Mouse (Mus musculus): ENCODE data around the gene Rps6ka5. TPM values are rescaled to one million over a fixed set of nuclear protein-coding genes. Genes with fewer than 3 reads are reported as not detected.

The Rps6ka5 gene
- total RNA-seq, 2 experiments from 2014 or later = 15.1 to 19.0 TPM

GRCm38 (mm10) chr12:100594700-100595099 is 132.1 kb downstream of the Rps6ka5 start:
- DNase-seq = no peak

- no peak for DNase-seq
Observed at GRCm38 (mm10) chr12:100586601-100587000, 140.2 kb downstream of the Rps6ka5 start.

GRCm38 (mm10) chr12:100579221-100579620 is 147.6 kb downstream of the Rps6ka5 start:
- no peak for DNase-seq

GRCm38 (mm10) chr12:100578291-100578690 is 148.5 kb downstream of the Rps6ka5 start:
- DNase-seq = peak; percentile 56

DNA sequence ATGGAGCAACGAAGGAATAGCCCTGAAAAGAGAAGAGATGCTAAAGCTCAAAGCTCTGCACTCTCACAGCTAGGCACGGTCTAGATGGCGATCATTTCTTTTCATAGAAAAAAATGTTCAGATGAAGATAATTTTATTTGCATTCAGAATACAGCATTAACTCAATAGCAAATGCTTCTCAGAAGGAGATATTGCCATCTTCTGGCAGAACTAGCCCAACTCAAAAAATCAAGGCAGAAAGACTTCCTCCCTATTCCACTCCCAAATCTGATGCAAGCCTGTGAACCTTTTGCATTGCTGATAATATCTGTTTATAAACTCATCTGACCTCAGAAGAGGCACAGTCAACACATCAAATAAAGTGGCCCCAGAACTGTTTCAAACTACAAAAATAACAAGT is 151.0 kb downstream of the Rps6ka5 start:
- no peak for DNase-seq

DNA sequence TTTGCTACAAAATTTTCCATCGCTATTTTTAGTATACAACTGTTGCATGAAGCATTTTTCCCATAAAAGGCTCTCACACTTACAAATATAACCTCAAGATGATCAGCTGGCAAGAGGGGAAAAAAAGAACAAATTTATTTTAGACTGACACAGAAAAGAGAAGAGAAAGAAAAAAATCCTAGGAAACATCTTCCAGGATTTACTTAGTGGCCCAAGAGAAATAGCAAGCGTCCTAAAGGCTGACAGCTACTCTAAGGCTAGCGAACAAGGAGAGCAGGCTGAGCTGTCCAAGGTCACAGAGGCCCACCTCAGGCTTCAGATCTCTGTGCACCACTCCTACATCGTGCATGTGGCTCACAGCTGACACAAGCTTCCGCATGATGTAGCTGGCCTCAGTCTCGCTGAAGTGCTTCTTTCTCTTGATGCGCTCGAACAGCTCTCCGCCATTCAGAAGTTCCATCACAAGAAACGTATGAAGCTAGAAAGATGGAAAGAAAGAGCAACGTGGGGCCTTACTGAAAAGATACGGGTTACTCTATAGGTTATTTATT is 156.2 kb downstream of the Rps6ka5 start:
- no peak for DNase-seq

- DNase-seq = no peak
Observed at GRCm38 (mm10) chr12:100568831-100569230, 158.0 kb downstream of the Rps6ka5 start.

- DNase-seq = no peak
Observed at GRCm38 (mm10) chr12:100568105-100568504, 158.7 kb downstream of the Rps6ka5 start.

GRCm38 (mm10) chr12:100567627-100568026 is 159.2 kb downstream of the Rps6ka5 start:
- DNase-seq = no peak

- DNase-seq = no peak
Observed at GRCm38 (mm10) chr12:100553675-100554074, 173.1 kb downstream of the Rps6ka5 start.

DNA sequence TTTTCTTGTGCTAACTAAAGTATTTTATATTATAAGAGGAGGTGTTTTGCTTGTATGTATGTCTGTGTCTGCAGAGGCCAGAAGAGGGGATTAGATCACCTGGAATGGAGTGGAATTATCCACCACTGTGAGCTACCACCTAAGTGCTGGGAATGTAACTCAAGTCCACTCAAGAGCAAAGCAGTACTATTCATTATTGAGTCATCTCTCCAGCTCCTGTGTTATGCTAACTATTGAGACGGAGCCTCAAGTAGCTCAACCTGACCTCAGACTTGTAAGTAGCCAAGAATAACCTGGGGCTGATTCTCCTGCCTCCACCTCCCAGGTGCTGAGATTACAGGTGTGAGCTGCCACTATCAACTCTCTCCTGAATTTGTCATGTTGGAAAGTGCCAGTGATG is 174.8 kb downstream of the Rps6ka5 start:
- no peak for DNase-seq

DNA sequence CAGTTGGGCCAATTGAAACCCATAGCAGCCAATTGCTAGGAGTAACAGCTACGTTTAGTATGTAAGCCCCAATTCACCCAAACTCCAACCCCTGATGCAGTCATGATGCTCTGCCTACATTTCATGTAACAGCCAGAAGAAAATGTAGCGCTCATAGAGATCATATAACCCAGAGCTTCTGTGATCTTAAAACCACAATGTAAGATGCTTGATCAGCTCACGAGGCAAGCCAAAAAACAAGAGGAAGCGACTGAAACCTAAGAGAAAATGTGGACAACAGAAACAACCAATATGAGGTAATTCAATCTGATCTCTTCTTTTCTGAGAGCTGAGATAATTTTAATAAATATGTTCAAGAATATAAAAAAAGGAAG is 182.6 kb downstream of the Rps6ka5 start:
- no peak for DNase-seq

GRCm38 (mm10) chr12:100543437-100544193 is 183.2 kb downstream of the Rps6ka5 start:
- DNase-seq = no peak

DNA sequence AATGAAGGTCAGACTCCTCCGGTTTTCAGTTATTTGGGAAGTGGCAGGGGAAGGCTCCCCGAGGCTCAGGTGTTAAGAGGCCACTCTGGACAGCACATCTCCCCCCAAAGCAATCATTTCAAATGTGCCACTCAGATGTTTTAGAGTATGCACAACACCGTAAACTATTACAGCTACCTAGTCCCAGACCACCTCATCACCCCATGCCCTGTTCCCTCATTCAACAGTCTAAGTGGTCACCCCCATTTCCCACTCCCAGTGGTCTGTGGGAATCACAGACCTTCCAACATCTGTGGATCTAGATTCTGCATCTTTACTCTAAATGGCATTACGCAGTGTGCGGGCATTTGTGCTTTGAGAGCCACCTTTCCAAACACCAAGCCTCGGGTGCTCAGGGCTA is 184.3 kb downstream of the Rps6ka5 start:
- no peak for DNase-seq

DNA sequence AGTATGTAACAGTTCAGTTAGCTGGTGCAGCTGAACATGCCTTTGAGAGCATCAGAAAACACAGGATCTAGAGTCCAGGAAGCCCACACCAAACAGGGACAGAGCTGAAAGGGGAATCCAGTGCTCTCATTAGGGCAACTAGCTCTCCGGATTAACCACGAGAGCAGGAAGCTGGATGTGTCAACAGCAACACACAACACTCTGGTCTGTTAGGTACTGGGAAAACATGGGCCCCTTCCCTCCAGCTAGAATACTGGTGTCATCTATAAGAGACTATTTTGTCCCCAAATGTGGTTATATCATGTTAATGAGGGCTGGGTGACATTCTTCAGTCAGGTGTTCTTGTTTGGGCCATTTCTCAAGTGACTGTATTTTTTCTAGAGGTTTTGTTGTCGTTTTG is 184.7 kb downstream of the Rps6ka5 start:
- DNase-seq = no peak

- no peak for DNase-seq
Observed at GRCm38 (mm10) chr12:100539158-100539714, 187.5 kb downstream of the Rps6ka5 start.

DNA sequence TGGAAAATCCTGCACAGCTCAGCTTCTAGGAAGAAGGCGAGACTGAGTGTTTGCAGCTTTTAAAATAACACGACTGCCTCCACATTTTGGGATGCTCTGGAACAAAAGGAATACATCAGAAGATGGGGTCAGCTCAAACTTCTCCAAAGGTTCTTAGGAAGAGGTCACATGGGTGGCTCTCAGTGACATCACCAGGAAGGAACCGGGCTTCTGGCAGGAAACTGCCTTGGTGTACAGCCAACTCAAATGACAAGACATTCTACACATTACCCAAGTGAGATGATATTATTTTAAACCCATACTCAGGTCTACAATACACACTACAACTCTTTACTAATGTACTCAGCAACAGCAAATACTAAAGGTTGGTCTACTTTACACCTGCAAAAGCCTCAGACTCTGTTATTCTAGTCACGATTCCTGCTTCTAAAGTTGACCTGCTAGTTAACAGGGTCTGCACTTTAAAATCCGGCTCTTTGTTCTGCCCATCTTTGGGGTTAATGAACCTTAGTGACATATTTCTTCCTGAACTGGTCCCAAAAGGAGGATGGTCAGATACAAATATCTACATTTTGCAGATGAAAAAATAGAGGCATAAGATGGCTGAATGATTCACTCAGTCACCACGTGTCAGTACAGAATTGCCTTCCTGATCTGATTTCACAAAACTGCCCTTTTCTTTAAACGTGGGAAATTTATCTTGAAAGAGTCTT is 188.2 kb downstream of the Rps6ka5 start:
- DNase-seq = no peak

GRCm38 (mm10) chr12:100537091-100537490 is 189.7 kb downstream of the Rps6ka5 start:
- no peak for DNase-seq

DNA sequence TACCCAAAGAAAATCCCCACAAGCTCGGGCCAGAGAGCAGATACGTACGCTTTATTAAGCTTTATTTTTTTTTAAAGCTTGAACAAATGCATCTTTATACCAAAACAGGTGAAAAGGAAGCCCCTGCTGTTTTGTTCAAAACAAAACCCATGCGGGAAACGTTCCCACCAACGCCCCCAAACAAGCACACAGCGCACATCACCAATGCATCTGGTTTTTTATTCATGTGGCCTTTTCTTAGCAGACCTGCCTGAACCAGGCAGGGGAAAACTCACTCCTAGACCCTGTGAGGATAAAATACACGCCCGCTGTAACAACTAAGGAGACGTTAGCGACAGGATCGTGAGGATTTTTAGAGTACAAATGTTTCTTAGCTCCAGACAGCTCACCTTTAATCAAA is 191.8 kb downstream of the Rps6ka5 start:
- DNase-seq = no peak

DNA sequence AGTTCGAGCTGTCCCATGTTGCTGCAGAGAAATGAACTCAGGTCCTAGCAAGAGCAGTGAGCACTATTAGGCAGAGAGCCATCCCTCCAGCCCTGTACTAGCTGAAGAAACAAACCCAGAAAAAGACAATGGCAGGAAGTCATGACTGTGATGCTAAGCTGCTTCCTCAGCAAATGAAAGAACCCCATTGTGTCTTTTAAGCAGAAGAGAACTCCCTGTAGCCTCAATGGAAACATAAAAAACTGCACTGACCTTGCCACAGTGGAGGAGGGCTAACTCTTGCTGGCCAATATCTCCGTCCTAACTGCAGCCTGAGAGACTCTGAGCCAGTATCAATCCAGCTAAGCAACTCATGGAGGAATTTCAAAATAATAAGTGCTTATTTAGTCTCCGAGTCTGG is 192.8 kb downstream of the Rps6ka5 start:
- DNase-seq = peak; percentile 24

DNA sequence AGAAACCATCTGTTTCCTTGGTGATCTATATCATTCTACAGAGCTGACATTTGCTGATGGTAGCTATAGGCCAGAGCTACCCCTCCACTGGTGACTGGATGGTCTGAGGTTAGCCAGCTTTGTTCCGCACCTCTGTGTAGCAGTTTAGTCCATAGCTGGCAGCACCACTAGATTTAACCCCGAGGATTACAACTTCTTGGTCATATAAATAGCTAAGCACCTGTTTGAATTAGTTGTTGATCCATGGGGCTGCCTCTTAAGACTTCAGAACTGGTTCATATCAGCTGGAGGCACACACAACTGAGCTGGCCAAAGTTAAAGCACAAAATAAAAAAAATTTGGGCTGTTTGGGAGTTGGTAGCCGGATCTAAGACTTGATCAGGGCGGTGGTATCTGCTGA is 193.6 kb downstream of the Rps6ka5 start:
- no peak for DNase-seq

GRCm38 (mm10) chr12:100531740-100532139 is 195.0 kb downstream of the Rps6ka5 start:
- DNase-seq = peak; percentile 6

DNA sequence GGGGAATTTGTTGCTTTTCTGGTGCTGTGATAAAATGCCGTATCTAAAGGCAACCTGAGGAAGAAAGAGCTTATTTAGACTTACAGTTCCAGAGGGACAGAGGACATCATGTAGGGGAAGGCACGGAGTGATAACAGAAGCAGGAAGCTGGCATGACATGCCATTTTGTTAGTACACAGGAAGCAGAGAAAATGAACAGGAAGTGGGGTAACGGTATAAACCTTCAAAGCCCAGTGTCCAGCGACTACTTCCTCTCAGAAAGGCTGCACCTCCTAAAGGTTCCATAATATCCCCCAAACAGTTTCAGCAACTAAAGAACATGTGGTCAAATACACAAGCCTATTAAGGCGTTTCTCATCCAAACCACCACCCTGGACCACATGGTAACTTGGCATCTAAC is 195.9 kb downstream of the Rps6ka5 start:
- peak; percentile 2 for DNase-seq
